Mouse (Mus musculus) liver, embryonic 14.5 days (tissue): ENCODE measurements around the gene Dhrs1. TPM values are rescaled to one million over a fixed set of nuclear protein-coding genes. Genes with fewer than 3 reads are reported as not detected.

Experiments
- ATAC-seq: fragments of 200-750 bp; cut with Nextera tagmentation; 2 replicates; pipeline ENCODE4 v1.8.0; 2017; ENCODE audit warnings: moderate number of reproducible peaks, mild to moderate bottlenecking, moderate library complexity; ENCODE audit not compliant: insufficient read depth
- DNase-seq, 3 experiments: peaks; one replicate each; pipeline ENCODE4 v3.0.0-alpha.2; 2012 to 2013; ENCODE audit warnings: low read depth in 3 of 3, low spot score in 3 of 3
- H3K27ac ChIP-seq: fragments of 300-500 bp; sonication (generic); 2 replicates; pipeline ENCODE4 v1.5.1; 2014; ENCODE audit warnings: moderate library complexity, mild to moderate bottlenecking, control low read depth, inconsistent platforms
- H3K27me3 ChIP-seq: fragments of 300-500 bp; sonication (generic); 2 replicates; pipeline ENCODE4 v1.6.1; 2014; ENCODE audit warnings: mild to moderate bottlenecking, low read length, moderate library complexity; ENCODE audit not compliant: control insufficient read depth, insufficient read depth
- H3K36me3 ChIP-seq: fragments of 300-500 bp; sonication (generic); replicated peaks from 2 replicates; pipeline ENCODE4 v1.6.1; 2014; ENCODE audit warnings: low read depth; ENCODE audit not compliant: control insufficient read depth, insufficient read depth
- H3K4me1 ChIP-seq, 2 experiments: fragments of 200-500 bp in 1 of 2; fragments of 300-500 bp in 1 of 2; sonication (generic) in 1 of 2; replicated peaks; 2 replicates each; pipeline ENCODE4 v1.6.1; 2012 to 2014; ENCODE audit warnings: antibody characterized with exemption in 1 of 2, inconsistent platforms in 1 of 2, low read length in 1 of 2; ENCODE audit not compliant: control insufficient read depth in 2 of 2, insufficient read depth in 2 of 2
- H3K4me2 ChIP-seq: fragments of 300-500 bp; sonication (generic); 2 replicates; pipeline ENCODE4 v1.6.1; 2014; ENCODE audit warnings: low read depth, mild to moderate bottlenecking, control low read depth, moderate library complexity
- H3K4me3 ChIP-seq, 2 experiments: fragments of 200-500 bp in 1 of 2; fragments of 300-500 bp in 1 of 2; sonication (generic) in 1 of 2; 2 replicates each; pipeline ENCODE4 v1.5.1; 2012 to 2014; ENCODE audit warnings: low read depth in 2 of 2, low read length in 2 of 2, mild to moderate bottlenecking in 2 of 2, control low read depth in 1 of 2, inconsistent platforms in 1 of 2, moderate library complexity in 1 of 2; ENCODE audit not compliant: insufficient read depth in 1 of 2
- H3K9ac ChIP-seq: fragments of 300-500 bp; sonication (generic); replicated peaks from 2 replicates; pipeline ENCODE4 v1.6.1; 2014; ENCODE audit warnings: mild to moderate bottlenecking, control low read depth, moderate library complexity
- H3K9me3 ChIP-seq: fragments of 300-500 bp; sonication (generic); 2 replicates; pipeline ENCODE4 v1.6.1; 2016; ENCODE audit warnings: low read length, mixed read lengths; ENCODE audit not compliant: control insufficient read depth
- CTCF ChIP-seq: IDR thresholded peaks from 2 replicates; pipeline ENCODE4 v1.5.1; 2016; ENCODE audit warnings: antibody characterized with exemption, low read depth, control low read depth
- EP300 ChIP-seq: IDR thresholded peaks from 2 replicates; pipeline ENCODE4 v1.6.1; 2016; ENCODE audit warnings: antibody characterized with exemption, low read depth
- WGBS: fragments of 180-500 bp; shearing (Covaris S2); extraction: QIAGEN DNeasy Blood & Tissue Kit; methylation state at CpG from one replicate; pipeline ENCODE4 v1.1.7; 2014; ENCODE audit not compliant: insufficient replicate concordance; 5-methylcytosine and 5-hydroxymethylcytosine counted together
- polyA plus RNA-seq, 2 experiments: library from polyadenylated mRNA; depleted of rRNA in 1 of 2; stranded (reverse) in 1 of 2; unstranded in 1 of 2; fragments of >200 nt; fragmentation: Nextera tagmentation in 1 of 2; extraction: Ambion mirVana in 1 of 2; gene quantifications; 2 replicates each; pipeline versions ENCODE4 v1.2.1 to v1.2.3; 2012 to 2014

Dhrs1 gene
- polyA plus RNA-seq, 2 experiments: 31.0 to 34.4 TPM

GRCm38 (mm10) chr14:55776711-55777110 is 31.2 kb upstream of the Dhrs1 start:
- H3K9ac ChIP-seq: no peak overlapping the region
- no peak overlapping the region for H3K4me3 ChIP-seq
- no peak for TF ChIP-seq CTCF
- no peak for TF ChIP-seq EP300
- H3K4me1 ChIP-seq: peaks cover 5 to 13% of the 10 kb centered on the region in 2 experiments; a peak in 3 of 4 replicates
- no peak overlapping the region for H3K27ac ChIP-seq
- H3K36me3 ChIP-seq: no peaks in the 10 kb centered on the region
- WGBS: 42% methylated on average over 7 of the region's 7 CpGs
- H3K4me2 ChIP-seq: no peak overlapping the region
- no peak for DNase-seq
- no peaks in the 10 kb centered on the region for H3K27me3 ChIP-seq
- ATAC-seq: no peak
- H3K9me3 ChIP-seq: no peaks in the 10 kb centered on the region

- WGBS: 26% methylated on average over 16 of the region's 16 CpGs
- H3K9ac ChIP-seq: no peak overlapping the region
Measured at GRCm38 (mm10) chr14:55769087-55769703, 23.7 kb upstream of the Dhrs1 start.

DNA sequence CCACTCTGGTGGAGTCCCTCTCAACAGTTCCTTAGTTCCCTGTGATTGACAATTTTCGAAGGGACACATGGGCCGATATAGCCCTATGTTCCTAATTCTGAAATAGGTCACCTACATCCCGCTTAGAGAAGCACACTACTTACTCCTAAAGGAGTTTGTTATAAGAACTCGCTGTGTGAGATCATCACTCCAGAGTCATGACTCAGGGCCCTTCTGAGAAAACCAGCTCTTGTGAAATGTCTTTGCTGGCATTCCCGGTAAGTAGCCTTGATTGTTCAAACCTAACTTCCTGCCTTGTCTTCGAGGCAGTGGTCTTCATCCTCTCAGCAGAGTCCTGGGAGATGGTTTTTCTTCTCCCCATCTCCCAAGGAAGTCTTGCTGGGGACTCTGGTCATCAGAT is 23.1 kb upstream of the Dhrs1 start:
- WGBS: 74% methylated on average over 6 of the region's 6 CpGs
- Histone ChIP-seq H3K36me3 (no peaks in the 10 kb centered on the region), H3K9me3 (no peaks in the 10 kb centered on the region), H3K9ac (no peak overlapping the region), H3K27me3 (peaks cover 6% of the 10 kb centered on the region; the same call in 1 of the 2 replicates), H3K4me3 (no peak overlapping the region), H3K4me2 (peak overlapping the region; percentile 32; the same call in 1 of the 2 replicates), H3K4me1 (peaks cover 9 to 31% of the 10 kb centered on the region in 2 experiments), H3K27ac (no peak overlapping the region)
- ATAC-seq: no peak
- no peak for DNase-seq
- TF ChIP-seq CTCF: no peak
- no peak for TF ChIP-seq EP300

More at GRCm38 (mm10) chr14:55769087-55769703, 23.7 kb upstream of the Dhrs1 start:
- TF ChIP-seq CTCF (no peak), EP300 (peak; percentile 30; the same call in 1 of the 2 replicates)
- H3K9me3 ChIP-seq: no peaks in the 10 kb centered on the region
- ATAC-seq: peak; percentile 75
- H3K27me3 ChIP-seq: peaks cover 6% of the 10 kb centered on the region; the same call in 1 of the 2 replicates
- H3K36me3 ChIP-seq: no peaks in the 10 kb centered on the region
- H3K4me1 ChIP-seq: peaks cover 9 to 28% of the 10 kb centered on the region in 2 experiments
- no peak overlapping the region for H3K4me3 ChIP-seq
- no peak overlapping the region for H3K27ac ChIP-seq
- H3K4me2 ChIP-seq: peak overlapping the region; percentile 32
- DNase-seq: peak in 1 of 3 experiments; percentile 45

- H3K9ac ChIP-seq: no peak overlapping the region
- WGBS: 14% methylated on average over 52 of the region's 52 CpGs
Measured at GRCm38 (mm10) chr14:55767519-55768414, 22.3 kb upstream of the Dhrs1 start.

GRCm38 (mm10) chr14:55765696-55766095 is 20.2 kb upstream of the Dhrs1 start, which contains the start of gene Ltb4r1:
Gene Ltb4r1 (plus strand): TSS chr14:55765962.
- Histone ChIP-seq H3K27ac (no peak within 1 kb of the TSS), H3K27me3 (peaks cover 33% of the 10 kb centered on the region), H3K36me3 (no peaks in the 10 kb centered on the region), H3K4me1 (peaks cover 9 to 31% of the 10 kb centered on the region in 2 experiments), H3K4me3 (peak within 1 kb of the TSS in 1 of 2 experiments; percentile 7; a peak in 1 of 4 replicates), H3K9ac (no peak within 1 kb of the TSS), H3K9me3 (no peaks in the 10 kb centered on the region), H3K4me2 (no peak within 1 kb of the TSS; the same call in 1 of the 2 replicates)
- no peak for TF ChIP-seq EP300
- TF ChIP-seq CTCF: no peak
- DNase-seq: no peak
- 21% methylated on average over 4 of the region's 4 CpGs for WGBS
- no peak for ATAC-seq

More at GRCm38 (mm10) chr14:55767519-55768414, 22.3 kb upstream of the Dhrs1 start:
- peak; percentile 68 for TF ChIP-seq CTCF
- no peak for TF ChIP-seq EP300
- peak; percentile 22; the same call in 1 of the 2 replicates for ATAC-seq
- Histone ChIP-seq H3K9me3 (no peaks in the 10 kb centered on the region), H3K27ac (no peak overlapping the region), H3K36me3 (no peaks in the 10 kb centered on the region), H3K4me2 (peak overlapping the region; percentile 66), H3K27me3 (peaks cover 13% of the 10 kb centered on the region), H3K4me1 (peaks cover 9 to 31% of the 10 kb centered on the region in 2 experiments), H3K4me3 (peak overlapping the region; percentile 7 to 37)
- no peak for DNase-seq
